Mouse (Mus musculus) frontal cortex, adult (tissue): Measurements from ENCODE around the gene Mcm10.
A peak's percentile ranks its signal among the peaks of the same experiment; 100 is the strongest.
"Not testable (repeated sequence)": the region's sequence is repeated elsewhere in the genome, so short reads cannot be mapped to it uniquely, and the experiment has no call there.

Experiments
- ATAC-seq: cut with Nextera tagmentation; 2 replicates; pipeline ENCODE4 v1.9.2; 2017; ENCODE audit warnings: mild to moderate bottlenecking, moderate library complexity, mixed read lengths; ENCODE audit not compliant: low TSS enrichment

Gene Mcm10

GRCm38 (mm10) chr2:4985000-4985399 lies 27.6 kb downstream of the Mcm10 start:
- ATAC-seq = no peak

GRCm38 (mm10) chr2:4983987-4984386 lies 28.6 kb downstream of the Mcm10 start:
- ATAC-seq = no peak

GRCm38 (mm10) chr2:4978091-4978490 lies 34.5 kb downstream of the Mcm10 start:
- ATAC-seq = no peak

GRCm38 (mm10) chr2:4975807-4976206 lies 36.8 kb downstream of the Mcm10 start, which contains the start of gene Ucma:
Ucma (plus strand) TSS chr2:4976122.
- ATAC-seq = peak; percentile 81

GRCm38 (mm10) chr2:4969083-4969482 lies 43.5 kb downstream of the Mcm10 start:
- no peak for ATAC-seq

GRCm38 (mm10) chr2:4967806-4968205 lies 44.8 kb downstream of the Mcm10 start:
- ATAC-seq = no peak

GRCm38 (mm10) chr2:4958039-4958438 lies 54.6 kb downstream of the Mcm10 start:
- ATAC-seq = no peak

- no peak for ATAC-seq
Observed at GRCm38 (mm10) chr2:4954216-4954760, 58.3 kb downstream of the Mcm10 start.

- ATAC-seq = no peak
Observed at GRCm38 (mm10) chr2:4950986-4951385, 61.6 kb downstream of the Mcm10 start.

GRCm38 (mm10) chr2:4949691-4950090 lies 62.9 kb downstream of the Mcm10 start:
- not testable (repeated sequence) for ATAC-seq

GRCm38 (mm10) chr2:4940861-4941260 lies 71.7 kb downstream of the Mcm10 start:
- ATAC-seq = no peak
